11 mouse cellular contexts compared by ENCODE assay signal in genomic region chr11:95990431-95990830, GRCm38 (mm10). TPM values are rescaled to one million over a fixed set of nuclear protein-coding genes. Genes with fewer than 3 reads are reported as not detected.
DNase-seq lines count a peak whose midpoint lies in the region; ATAC-seq and TF ChIP-seq lines count a peak whose summit lies in the region.
"Had no signal": no experiment of that assay in that cellular context is flagged by ENCODE, and none has a peak within 500 bp of the region (broad histone marks: within the 10 kb centered on the region; RNA-seq: fewer than 3 reads in every experiment).

No protein-coding gene starts in this region.

- peaks cover 74% of the 10 kb centered on the region for H3K4me1 ChIP-seq in heart, embryonic 12.5 days (replicated peaks)
- H3K4me1 ChIP-seq in ES-E14 (ENCODE audit: control insufficient read depth in 2 of 2, insufficient read depth in 2 of 2, low read length in 2 of 2, poor library complexity in 1 of 2), result peaks cover 16 to 31% of the 10 kb centered on the region in 2 experiments
- peaks cover 55% of the 10 kb centered on the region for H3K4me1 ChIP-seq in hindbrain, embryonic 12.5 days
- H3K4me1 ChIP-seq in liver, embryonic 16.5 days (ENCODE audit: control insufficient read depth, low read depth, low read length), result peaks cover 32% of the 10 kb centered on the region

- H3K27ac ChIP-seq in heart, embryonic 12.5 days (ENCODE audit: poor library complexity, severe bottlenecking), result peak overlapping the region; percentile 92
- peak overlapping the region; percentile 93 for H3K27ac ChIP-seq in ES-E14 (ENCODE audit: insufficient read depth, low read depth, low read length, poor library complexity, severe bottlenecking)
- H3K27ac ChIP-seq in hindbrain, embryonic 12.5 days, result peak overlapping the region; percentile 97
- peak overlapping the region; percentile 65 for H3K27ac ChIP-seq in liver, embryonic 16.5 days (ENCODE audit: low read length)

- H3K36me3 ChIP-seq in heart, embryonic 12.5 days, result peaks cover 25% of the 10 kb centered on the region
- H3K36me3 ChIP-seq in ES-E14 (ENCODE audit: control insufficient read depth, insufficient read depth, low read length, poor library complexity, severe bottlenecking), result peaks cover 31% of the 10 kb centered on the region
- H3K36me3 ChIP-seq in hindbrain, embryonic 12.5 days, result peaks cover 18% of the 10 kb centered on the region
- no peaks in the 10 kb centered on the region for H3K36me3 ChIP-seq in liver, embryonic 16.5 days (ENCODE audit: control insufficient read depth, insufficient read depth)

- in situ Hi-C loops in ES-E14 (cut with MboI; ENCODE audit: low sequenced_read_pairs in 2 of 2, unreplicated experiment in 2 of 2), result no loop called here

- peak overlapping the region; percentile 84 for H3K4me2 ChIP-seq in heart, embryonic 12.5 days
- peak overlapping the region; percentile 91 for H3K4me2 ChIP-seq in hindbrain, embryonic 12.5 days (replicated peaks)
- H3K4me2 ChIP-seq in liver, embryonic 16.5 days (ENCODE audit: low read depth, low read length), result peak overlapping the region; percentile 66

- no peaks in the 10 kb centered on the region for H3K27me3 ChIP-seq in heart, embryonic 12.5 days (replicated peaks)
- no peaks in the 10 kb centered on the region for H3K27me3 ChIP-seq in hindbrain, embryonic 12.5 days
- no peaks in the 10 kb centered on the region for H3K27me3 ChIP-seq in liver, embryonic 16.5 days (ENCODE audit: control insufficient read depth, insufficient read depth, low read depth, low read length)

- peak overlapping the region; percentile 83 for H3K9ac ChIP-seq in heart, embryonic 12.5 days
- H3K9ac ChIP-seq in ES-E14 (ENCODE audit: insufficient read depth, low read depth, low read length, poor library complexity, severe bottlenecking), result peak overlapping the region; percentile 81
- peak overlapping the region; percentile 36; the same call in 1 of the 2 replicates for H3K9ac ChIP-seq in hindbrain, embryonic 12.5 days
- no peak overlapping the region for H3K9ac ChIP-seq in liver, embryonic 16.5 days (ENCODE audit: low read depth, low read length)

- H3K9me3 ChIP-seq in heart, embryonic 12.5 days (replicated peaks), result peaks cover 5% of the 10 kb centered on the region
- no peaks in the 10 kb centered on the region for H3K9me3 ChIP-seq in ES-E14 (ENCODE audit: control insufficient read depth, insufficient read depth, low read depth, low read length)
- no peaks in the 10 kb centered on the region for H3K9me3 ChIP-seq in hindbrain, embryonic 12.5 days (replicated peaks)
- no peaks in the 10 kb centered on the region for H3K9me3 ChIP-seq in liver, embryonic 16.5 days (replicated peaks; ENCODE audit: control insufficient read depth, low read length)

- whole genome bisulfite sequencing in heart, embryonic 12.5 days, result 47% methylated on average over 4 of the region's 4 CpGs
- 33% methylated on average over 4 of the region's 4 CpGs for WGBS in hindbrain, embryonic 12.5 days
- 77% methylated on average over 4 of the region's 4 CpGs for WGBS in liver, embryonic 16.5 days (ENCODE audit: insufficient replicate concordance)

- no peak for ATAC-seq in heart, embryonic 12.5 days (ENCODE audit: insufficient number of reproducible peaks, low FRiP score)
- ATAC-seq in hindbrain, embryonic 12.5 days (ENCODE audit: low FRiP score), result no peak
- no peak for ATAC-seq in liver, embryonic 16.5 days (ENCODE audit: low read depth)

- no peak for DNase-seq in heart, adult 9 months (ENCODE audit: low spot score in 2 of 2)
- no peak for DNase-seq in ES-E14 (ENCODE audit: low read depth, low spot score)
- DNase-seq in layer of hippocampus, adult 18-20 months (ENCODE audit: low spot score in 2 of 2), result no peak
- DNase-seq in layer of hippocampus, postnatal 25 days (ENCODE audit: extremely low spot score in 1 of 2, low spot score in 1 of 2), result no peak
- no peak for DNase-seq in urinary bladder, postnatal 14 days (ENCODE audit: low spot score)
- DNase-seq: cerebellum, adult 18-20 months; thymus, postnatal 14 days had no signal

- peak overlapping the region; percentile 57 for H3K4me3 ChIP-seq in heart, embryonic 12.5 days
- H3K4me3 ChIP-seq in ES-E14 (ENCODE audit: insufficient read depth in 1 of 2, low read depth in 1 of 2, low read length in 2 of 2, poor library complexity in 1 of 2, severe bottlenecking in 1 of 2), result peak overlapping the region; percentile 74 to 82
- H3K4me3 ChIP-seq in hindbrain, embryonic 12.5 days, result peak overlapping the region; percentile 50
- H3K4me3 ChIP-seq in liver, embryonic 16.5 days (ENCODE audit: low read depth, low read length), result no peak overlapping the region; the same call in 1 of the 2 replicates

TF ChIP-seq in ES-E14, 5 proteins besides CTCF, POLR2A, EP300 and RAD21:
- TF ChIP-seq ZNF384 (IDR thresholded peaks at IDR 0.05; ENCODE audit: low read depth, low read length), result no peak
- TF ChIP-seq CHD2 (IDR thresholded peaks at IDR 0.05; ENCODE audit: low read depth, low read length), result no peak
- no peak for TF ChIP-seq MAFK (IDR thresholded peaks at IDR 0.05; ENCODE audit: insufficient read depth, low read depth, low read length)
- TF ChIP-seq HCFC1 (IDR thresholded peaks at IDR 0.05; ENCODE audit: borderline replicate concordance, insufficient read depth, low read length), result no peak
- no peak for TF ChIP-seq ZC3H11A (IDR thresholded peaks at IDR 0.05; ENCODE audit: borderline replicate concordance, low read depth, low read length)

RNA-seq across cellular contexts. Expression of gene Igf2bp1, which starts 15.3 kb away (rescaled TPM):
- 63.2 and 66.9 TPM in 2 replicates for polyA plus RNA-seq in heart, embryonic 12.5 days (2016; fragmentation: Nextera tagmentation; extraction: Ambion mirVana)
- total RNA-seq in ES-E14 (2012; rRNA removed), result 273 and 354 TPM in 2 replicates
- polyA plus RNA-seq in hindbrain, embryonic 12.5 days (2016; fragmentation: Nextera tagmentation; extraction: Ambion mirVana), result 71.1 and 73.3 TPM in 2 replicates
- 10.4 and 10.8 TPM in 2 replicates for polyA plus RNA-seq in liver, embryonic 16.5 days (2015; fragmentation: Nextera tagmentation; extraction: Ambion mirVana)
- not detected for total RNA-seq in layer of hippocampus, adult 18-20 months (2021)
- total RNA-seq in layer of hippocampus, postnatal 25 days (2021), result under 1 TPM in 1 of 2 experiments, not detected in 1; 0.12 TPM

RNA-seq across cellular contexts. Expression of gene Gip, which starts 33.9 kb away (rescaled TPM):
- polyA plus RNA-seq in heart, embryonic 12.5 days (2016; fragmentation: Nextera tagmentation; extraction: Ambion mirVana), result not detected in 2 replicates
- total RNA-seq in ES-E14 (2012; rRNA removed), result 0.89 and 1.5 TPM in 2 replicates
- not detected in 2 replicates for polyA plus RNA-seq in hindbrain, embryonic 12.5 days (2016; fragmentation: Nextera tagmentation; extraction: Ambion mirVana)
- 0.25 TPM in 1 of 2 replicates, not detected in the other for polyA plus RNA-seq in liver, embryonic 16.5 days (2015; fragmentation: Nextera tagmentation; extraction: Ambion mirVana)
- not detected for total RNA-seq in layer of hippocampus, adult 18-20 months (2021)
- total RNA-seq in layer of hippocampus, postnatal 25 days (2021), result not detected
- total RNA-seq: gastrocnemius, postnatal 14 days had no signal

RNA-seq across cellular contexts. Expression of gene Snf8, which starts 44.3 kb away (rescaled TPM):
- 76.0 and 78.9 TPM in 2 replicates for polyA plus RNA-seq in heart, embryonic 12.5 days (2016; fragmentation: Nextera tagmentation; extraction: Ambion mirVana)
- 51.5 and 79.4 TPM in 2 replicates for total RNA-seq in ES-E14 (2012; rRNA removed)
- polyA plus RNA-seq in hindbrain, embryonic 12.5 days (2016; fragmentation: Nextera tagmentation; extraction: Ambion mirVana), result 115 and 118 TPM in 2 replicates
- 47.5 and 54.4 TPM in 2 replicates for polyA plus RNA-seq in liver, embryonic 16.5 days (2015; fragmentation: Nextera tagmentation; extraction: Ambion mirVana)
- 100 to 1,000 TPM; 104 to 106 TPM for total RNA-seq in layer of hippocampus, adult 18-20 months (2021)
- 100 to 1,000 TPM in 1 of 2 experiments, 10 to 100 TPM in 1; 99.8 to 103 TPM for total RNA-seq in layer of hippocampus, postnatal 25 days (2021)

Comparison
In these comparisons a context has a peak if more than half of its experiments do, and no peak if none do; other contexts are left out.
1. RNA of gene Igf2bp1, which starts 15.3 kb away (total RNA-seq): 273 to 354 TPM in ES-E14; 0.12 TPM in layer of hippocampus, postnatal 25 days and not detected in layer of hippocampus, adult 18-20 months; every median in the first group is over 100 times any median in the second.
2. Peak in every context shown above with its lines, with median percentiles within 50 percentile points of each other: H3K27ac ChIP-seq and H3K4me2 ChIP-seq.